Mouse (Mus musculus): ENCODE results near the gene Nprl3. TPM values are rescaled to one million over a fixed set of nuclear protein-coding genes. Genes with fewer than 3 reads are reported as not detected.

The Nprl3 gene
- polyA plus RNA-seq, 1 experiment from 2014 or later, result 42.6 TPM

GRCm38 (mm10) chr11:32236712-32237410 lies 30.6 kb downstream of the Nprl3 start:
- Histone ChIP-seq H3K9me3 (replicated peaks) (no peaks in the 10 kb centered on the region), H3K36me3 (peaks cover 100% of the 10 kb centered on the region), H3K4me3 (no peak overlapping the region), H3K27ac (replicated peaks) (no peak overlapping the region), H3K27me3 (ENCODE audit: low read depth, poor library complexity, severe bottlenecking) (no peaks in the 10 kb centered on the region), H3K4me1 (no peaks in the 10 kb centered on the region)
- DNase-seq (ENCODE audit: low spot score), result peak; percentile 54
- WGBS, result 65% methylated on average over 9 of the region's 9 CpGs

GRCm38 (mm10) chr11:32236132-32236531 lies 31.4 kb downstream of the Nprl3 start:
- no peak for DNase-seq (ENCODE audit: low spot score)
- Histone ChIP-seq H3K4me3 (no peak overlapping the region), H3K36me3 (peaks cover 100% of the 10 kb centered on the region), H3K27me3 (ENCODE audit: low read depth, poor library complexity, severe bottlenecking) (no peaks in the 10 kb centered on the region), H3K4me1 (no peaks in the 10 kb centered on the region), H3K9me3 (replicated peaks) (no peaks in the 10 kb centered on the region), H3K27ac (replicated peaks) (no peak overlapping the region)
- WGBS, result 88% methylated on average over 2 of the region's 2 CpGs

GRCm38 (mm10) chr11:32235646-32236045 lies 31.9 kb downstream of the Nprl3 start:
- Histone ChIP-seq H3K27ac (replicated peaks) (no peak overlapping the region), H3K27me3 (ENCODE audit: low read depth, poor library complexity, severe bottlenecking) (no peaks in the 10 kb centered on the region), H3K4me1 (no peaks in the 10 kb centered on the region), H3K9me3 (replicated peaks) (no peaks in the 10 kb centered on the region), H3K4me3 (no peak overlapping the region), H3K36me3 (peaks cover 100% of the 10 kb centered on the region)
- WGBS, result 86% methylated on average over 3 of the region's 3 CpGs
- no peak for DNase-seq (ENCODE audit: low spot score)

GRCm38 (mm10) chr11:32234816-32235485 lies 32.6 kb downstream of the Nprl3 start:
- DNase-seq (ENCODE audit: low spot score), result no peak
- Histone ChIP-seq H3K4me1 (no peaks in the 10 kb centered on the region), H3K27me3 (ENCODE audit: low read depth, poor library complexity, severe bottlenecking) (no peaks in the 10 kb centered on the region), H3K36me3 (peaks cover 100% of the 10 kb centered on the region), H3K9me3 (replicated peaks) (no peaks in the 10 kb centered on the region), H3K27ac (replicated peaks) (no peak overlapping the region), H3K4me3 (no peak overlapping the region)
- 95% methylated on average over 6 of the region's 6 CpGs for WGBS

GRCm38 (mm10) chr11:32233895-32234294 lies 33.6 kb downstream of the Nprl3 start:
- DNase-seq (ENCODE audit: low spot score), result no peak
- Histone ChIP-seq H3K36me3 (peaks cover 100% of the 10 kb centered on the region), H3K27ac (replicated peaks) (no peak overlapping the region), H3K9me3 (replicated peaks) (no peaks in the 10 kb centered on the region), H3K4me1 (no peaks in the 10 kb centered on the region), H3K27me3 (ENCODE audit: low read depth, poor library complexity, severe bottlenecking) (no peaks in the 10 kb centered on the region), H3K4me3 (no peak overlapping the region)
- 93% methylated on average over 3 of the region's 3 CpGs for WGBS

- peaks cover 99% of the 10 kb centered on the region for H3K36me3 ChIP-seq
- 89% methylated on average over 10 of the region's 10 CpGs for WGBS
- no peaks in the 10 kb centered on the region for H3K27me3 ChIP-seq (ENCODE audit: low read depth, poor library complexity, severe bottlenecking)
These were observed 34.7 kb downstream of the Nprl3 start for GRCm38 (mm10) chr11:32232848-32233247.

GRCm38 (mm10) chr11:32231125-32231524 lies 36.4 kb downstream of the Nprl3 start:
- Histone ChIP-seq H3K9me3 (replicated peaks) (no peaks in the 10 kb centered on the region), H3K4me3 (no peak overlapping the region), H3K27ac (replicated peaks) (no peak overlapping the region), H3K4me1 (peaks cover 16% of the 10 kb centered on the region), H3K27me3 (ENCODE audit: low read depth, poor library complexity, severe bottlenecking) (no peaks in the 10 kb centered on the region), H3K36me3 (peaks cover 81% of the 10 kb centered on the region)
- 83% methylated on average over 2 of the region's 2 CpGs for WGBS
- DNase-seq (ENCODE audit: low spot score), result no peak

More at GRCm38 (mm10) chr11:32232848-32233247, 34.7 kb downstream of the Nprl3 start:
- Histone ChIP-seq H3K4me3 (no peak overlapping the region), H3K27ac (replicated peaks) (no peak overlapping the region), H3K9me3 (replicated peaks) (no peaks in the 10 kb centered on the region), H3K4me1 (no peaks in the 10 kb centered on the region)
- no peak for DNase-seq (ENCODE audit: low spot score)

- Histone ChIP-seq H3K27me3 (ENCODE audit: low read depth, poor library complexity, severe bottlenecking) (peaks cover 2% of the 10 kb centered on the region; the same call in 1 of the 2 replicates), H3K36me3 (peaks cover 72% of the 10 kb centered on the region), H3K4me1 (peaks cover 24% of the 10 kb centered on the region), H3K4me3 (no peak overlapping the region), H3K27ac (replicated peaks) (no peak overlapping the region), H3K9me3 (replicated peaks) (no peaks in the 10 kb centered on the region)
- 94% methylated on average over 4 of the region's 4 CpGs for WGBS
- DNase-seq (ENCODE audit: low spot score), result no peak
These were observed 37.3 kb downstream of the Nprl3 start for GRCm38 (mm10) chr11:32230220-32230619.

GRCm38 (mm10) chr11:32228292-32228845 lies 39.1 kb downstream of the Nprl3 start:
- DNase-seq (ENCODE audit: low spot score), result no peak
- Histone ChIP-seq H3K36me3 (peaks cover 54% of the 10 kb centered on the region), H3K4me1 (peaks cover 33% of the 10 kb centered on the region), H3K27me3 (ENCODE audit: low read depth, poor library complexity, severe bottlenecking) (peaks cover 20% of the 10 kb centered on the region; the same call in 1 of the 2 replicates), H3K9me3 (replicated peaks) (no peaks in the 10 kb centered on the region), H3K4me3 (no peak overlapping the region), H3K27ac (replicated peaks) (no peak overlapping the region)
- WGBS, result 90% methylated on average over 3 of the region's 3 CpGs

- peaks cover 38% of the 10 kb centered on the region for H3K4me1 ChIP-seq
- 92% methylated on average over 9 of the region's 9 CpGs for WGBS
These were observed 40.0 kb downstream of the Nprl3 start for GRCm38 (mm10) chr11:32227555-32227954.

GRCm38 (mm10) chr11:32227041-32227440 lies 40.5 kb downstream of the Nprl3 start:
- Histone ChIP-seq H3K4me1 (peaks cover 43% of the 10 kb centered on the region), H3K9me3 (replicated peaks) (no peaks in the 10 kb centered on the region), H3K36me3 (peaks cover 41% of the 10 kb centered on the region), H3K27ac (replicated peaks) (peak overlapping the region; percentile 92), H3K27me3 (ENCODE audit: low read depth, poor library complexity, severe bottlenecking) (peaks cover 34% of the 10 kb centered on the region), H3K4me3 (peak overlapping the region; percentile 85)
- WGBS, result 46% methylated on average over 1 of the region's 1 CpGs
- DNase-seq (ENCODE audit: low spot score), result no peak

More at GRCm38 (mm10) chr11:32227555-32227954, 40.0 kb downstream of the Nprl3 start:
- Histone ChIP-seq H3K4me3 (peak overlapping the region; percentile 85; the same call in 1 of the 2 replicates), H3K27me3 (ENCODE audit: low read depth, poor library complexity, severe bottlenecking) (peaks cover 29% of the 10 kb centered on the region), H3K36me3 (peaks cover 46% of the 10 kb centered on the region), H3K9me3 (replicated peaks) (no peaks in the 10 kb centered on the region), H3K27ac (replicated peaks) (no peak overlapping the region; the same call in 1 of the 2 replicates)
- no peak for DNase-seq (ENCODE audit: low spot score)

- peaks cover 33% of the 10 kb centered on the region for H3K36me3 ChIP-seq
- peak within 1 kb of the TSS; percentile 85 for H3K4me3 ChIP-seq
- DNase-seq (ENCODE audit: low spot score), result peak; percentile 89
- peaks cover 34% of the 10 kb centered on the region for H3K27me3 ChIP-seq (ENCODE audit: low read depth, poor library complexity, severe bottlenecking)
- H3K27ac ChIP-seq (replicated peaks), result peak within 1 kb of the TSS; percentile 92
- H3K9me3 ChIP-seq (replicated peaks), result no peaks in the 10 kb centered on the region
- WGBS, result 4% methylated on average over 47 of the region's 47 CpGs
- peaks cover 50% of the 10 kb centered on the region for H3K4me1 ChIP-seq
These were observed 41.2 kb downstream of the Nprl3 start, which contains the start of gene Mpg for GRCm38 (mm10) chr11:32226124-32226871. Gene Mpg (plus strand): TSS chr11:32226505.

Measured in midbrain, embryonic 10.5 days (tissue).